Mouse (Mus musculus) lung, embryonic 14.5 days (tissue): Measurements from ENCODE around the gene Ptpro. TPM values are rescaled to one million over a fixed set of nuclear protein-coding genes. Genes with fewer than 3 reads are reported as not detected.

Source experiments
- ATAC-seq: fragments of 200-750 bp; cut with Nextera tagmentation; 2 replicates; pipeline ENCODE4 v1.8.0; 2017; ENCODE audit warnings: mild to moderate bottlenecking, moderate TSS enrichment, moderate library complexity; ENCODE audit not compliant: insufficient read depth
- DNase-seq: peaks from one replicate; pipeline ENCODE4 v3.0.0-alpha.2; 2015
- H3K27ac ChIP-seq: fragments of 300-500 bp; sonication (generic); 2 replicates; pipeline ENCODE4 v1.5.1; 2014; ENCODE audit warnings: low read depth, mild to moderate bottlenecking, moderate library complexity
- H3K27me3 ChIP-seq: fragments of 300-500 bp; sonication (generic); 2 replicates; pipeline ENCODE4 v1.6.1; 2014; ENCODE audit warnings: low read length, control low read depth; ENCODE audit not compliant: insufficient read depth
- H3K36me3 ChIP-seq: fragments of 300-500 bp; sonication (generic); 2 replicates; pipeline ENCODE4 v1.6.1; 2014; ENCODE audit warnings: control low read depth; ENCODE audit not compliant: insufficient read depth
- H3K4me1 ChIP-seq: fragments of 300-500 bp; sonication (generic); 2 replicates; pipeline ENCODE4 v1.6.1; 2014; ENCODE audit warnings: antibody characterized with exemption, control low read depth; ENCODE audit not compliant: insufficient read depth
- H3K4me2 ChIP-seq: fragments of 300-500 bp; sonication (generic); 2 replicates; pipeline ENCODE4 v1.6.1; 2014; ENCODE audit warnings: mild to moderate bottlenecking
- H3K4me3 ChIP-seq: fragments of 300-500 bp; sonication (generic); 2 replicates; pipeline ENCODE4 v1.5.1; 2014; ENCODE audit warnings: low read depth, low read length
- H3K9ac ChIP-seq: fragments of 300-500 bp; sonication (generic); 2 replicates; pipeline ENCODE4 v1.6.1; 2014
- H3K9me3 ChIP-seq: fragments of 300-500 bp; sonication (generic); 2 replicates; pipeline ENCODE4 v1.6.1; 2016; ENCODE audit warnings: low read depth, low read length, control low read depth
- CTCF ChIP-seq: IDR thresholded peaks from 2 replicates; pipeline ENCODE4 v1.5.1; 2016; ENCODE audit warnings: antibody characterized with exemption, low read depth
- WGBS: fragments of 180-500 bp; shearing (Covaris S2); extraction: QIAGEN DNeasy Blood & Tissue Kit; methylation state at CpG from one replicate; pipeline ENCODE4 v1.1.7; 2014; 5-methylcytosine and 5-hydroxymethylcytosine counted together
- polyA plus RNA-seq: library from polyadenylated mRNA; unstranded; fragments of >200 nt; fragmentation: Nextera tagmentation; extraction: Ambion mirVana; gene quantifications from 2 replicates; pipeline ENCODE4 v1.2.1, GENCODE M21; 2014

Ptpro gene
- polyA plus RNA-seq, 1 experiment from 2014 or later: 2.8 TPM

DNA sequence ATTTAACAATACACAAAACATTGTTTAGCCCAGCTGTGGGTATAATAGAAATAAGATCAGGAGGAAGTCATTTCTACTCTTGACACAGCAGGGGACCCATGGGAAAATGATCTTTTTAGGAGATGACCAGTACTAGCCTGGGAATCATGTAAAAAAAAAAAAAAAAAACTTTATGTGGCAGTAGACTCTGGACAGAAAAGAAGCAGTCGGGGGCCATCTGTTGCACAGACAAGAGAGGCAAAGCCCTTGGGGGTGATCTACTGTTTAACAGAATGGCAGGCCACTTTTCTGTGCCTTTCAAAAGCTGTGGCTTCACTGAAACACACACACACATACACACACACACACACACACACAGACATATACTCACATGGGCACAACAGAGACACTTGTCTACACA, 242.7 kb downstream of the Ptpro start:
- no peak for ATAC-seq
- Histone ChIP-seq H3K9me3 (no peaks in the 10 kb centered on the region), H3K4me2 (no peak overlapping the region), H3K36me3 (0 out of 2 replicates have a peak, but pooled peaks cover 2% of the 10 kb centered on the region), H3K9ac (no peak overlapping the region), H3K27me3 (no peaks in the 10 kb centered on the region), H3K27ac (no peak overlapping the region), H3K4me1 (no peaks in the 10 kb centered on the region), H3K4me3 (no peak overlapping the region)
- 79% methylated on average over 1 of the region's 1 CpGs for WGBS
- no peak for DNase-seq
- no peak for TF ChIP-seq CTCF

DNA sequence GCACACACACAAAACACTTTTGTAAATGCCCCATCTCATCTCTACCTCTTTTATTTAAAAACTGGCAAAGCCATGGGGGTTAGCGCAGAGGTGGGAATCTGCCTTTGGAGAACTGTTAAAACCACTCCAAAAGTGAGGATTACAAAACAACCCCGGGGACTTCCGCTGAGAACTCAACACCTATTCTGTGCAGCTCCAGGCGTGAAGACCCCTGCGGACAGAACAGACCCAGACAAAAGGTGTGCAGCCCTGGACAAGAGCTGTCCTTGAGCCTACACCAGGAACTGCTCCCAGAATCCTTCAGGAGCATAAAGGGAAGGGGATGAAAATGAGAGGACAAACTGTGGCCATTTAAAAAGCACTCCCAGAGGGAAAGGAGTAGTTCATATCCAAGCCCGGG, 243.1 kb downstream of the Ptpro start:
- H3K4me1 ChIP-seq: no peaks in the 10 kb centered on the region
- no peak for ATAC-seq
- H3K9me3 ChIP-seq: no peaks in the 10 kb centered on the region
- no peaks in the 10 kb centered on the region for H3K27me3 ChIP-seq
- DNase-seq: no peak
- 76% methylated on average over 6 of the region's 6 CpGs for WGBS
- no peak overlapping the region for H3K27ac ChIP-seq
- no peak overlapping the region for H3K4me2 ChIP-seq
- H3K9ac ChIP-seq: no peak overlapping the region
- 0 out of 2 replicates have a peak, but pooled peaks cover 2% of the 10 kb centered on the region for H3K36me3 ChIP-seq
- no peak overlapping the region for H3K4me3 ChIP-seq
- no peak for TF ChIP-seq CTCF

DNA sequence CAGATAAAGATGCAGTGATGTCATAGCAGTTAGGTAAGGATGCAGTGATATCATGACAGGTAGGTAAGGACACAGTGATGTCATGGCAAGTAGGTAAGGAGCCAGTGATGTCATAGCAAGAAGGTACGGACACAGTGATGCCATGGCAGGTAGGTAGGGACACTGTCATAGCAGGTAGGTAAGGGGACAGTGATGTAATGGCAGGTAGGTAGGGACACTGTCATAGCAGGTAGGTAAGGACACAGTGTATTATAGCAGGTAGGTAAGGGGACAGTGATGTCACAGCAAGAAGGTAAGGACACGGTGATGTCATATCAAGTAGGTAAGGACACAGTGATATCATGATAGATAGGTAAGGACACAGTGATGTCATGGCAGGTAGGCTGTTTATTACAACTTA, 244.4 kb downstream of the Ptpro start:
- WGBS: 93% methylated on average over 2 of the region's 2 CpGs
- Histone ChIP-seq H3K27ac (no peak overlapping the region), H3K4me3 (no peak overlapping the region), H3K9me3 (no peaks in the 10 kb centered on the region), H3K36me3 (0 out of 2 replicates have a peak, but pooled peaks cover 2% of the 10 kb centered on the region), H3K4me2 (no peak overlapping the region), H3K27me3 (no peaks in the 10 kb centered on the region), H3K9ac (no peak overlapping the region), H3K4me1 (no peaks in the 10 kb centered on the region)
- ATAC-seq (no peak), DNase-seq (no peak)
- TF ChIP-seq CTCF: no peak

DNA sequence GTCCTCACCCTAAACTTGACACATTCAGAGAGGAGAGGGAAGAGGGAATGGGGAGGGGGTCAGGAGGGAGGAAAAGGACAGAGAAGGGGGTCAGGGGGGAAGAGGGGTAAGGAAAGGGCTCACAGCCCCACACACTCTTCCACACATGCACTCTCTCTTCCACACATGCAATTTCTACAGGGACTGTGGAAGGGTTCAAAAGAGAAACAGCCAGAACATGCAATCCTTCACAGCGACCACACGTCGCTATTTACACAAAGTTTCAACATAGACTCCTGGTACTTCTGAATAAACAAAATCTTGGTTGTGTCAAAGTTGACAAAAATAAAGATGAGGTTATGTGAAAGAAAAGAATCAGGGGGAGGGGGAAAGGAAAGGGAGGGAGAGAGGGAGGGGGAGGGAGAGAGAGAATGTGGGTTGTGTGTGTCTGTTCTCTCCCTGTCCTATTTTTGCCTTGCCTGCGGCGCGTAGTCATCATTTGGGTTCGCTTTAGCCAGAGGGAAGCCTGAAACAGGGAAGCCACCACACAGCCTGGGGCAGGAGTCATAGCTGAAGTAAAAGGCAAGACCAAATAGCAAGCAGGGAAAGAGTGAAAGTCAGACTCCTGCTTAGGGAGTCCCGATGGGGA, 245.2 kb downstream of the Ptpro start:
- H3K36me3 ChIP-seq: 0 out of 2 replicates have a peak, but pooled peaks cover 2% of the 10 kb centered on the region
- no peak overlapping the region for H3K9ac ChIP-seq
- TF ChIP-seq CTCF: no peak
- no peaks in the 10 kb centered on the region for H3K27me3 ChIP-seq
- 77% methylated on average over 8 of the region's 8 CpGs for WGBS
- no peaks in the 10 kb centered on the region for H3K4me1 ChIP-seq
- H3K27ac ChIP-seq: no peak overlapping the region
- no peak overlapping the region for H3K4me2 ChIP-seq
- DNase-seq: no peak
- no peak; the same call in 1 of the 2 replicates for ATAC-seq
- no peaks in the 10 kb centered on the region for H3K9me3 ChIP-seq
- no peak overlapping the region for H3K4me3 ChIP-seq

DNA sequence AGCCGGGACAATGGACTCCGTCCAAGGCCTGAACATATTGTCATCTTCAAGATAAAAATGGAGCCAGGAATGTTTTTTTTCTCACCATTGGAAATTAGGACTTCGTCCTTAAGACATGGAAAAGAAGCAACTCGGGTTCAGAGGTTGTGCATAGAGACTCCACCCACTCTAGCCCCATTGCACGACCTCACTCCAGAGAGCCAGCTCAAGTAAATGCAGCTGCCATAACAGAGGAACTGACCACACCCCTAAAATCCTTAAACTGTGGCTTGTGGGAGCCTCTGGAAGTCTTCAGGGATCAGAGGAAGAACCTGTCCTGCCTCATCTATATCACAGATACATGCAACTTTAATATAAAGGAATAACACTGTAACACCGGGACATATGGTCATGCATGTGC, 246.7 kb downstream of the Ptpro start:
- H3K36me3 ChIP-seq: 0 out of 2 replicates have a peak, but pooled peaks cover 2% of the 10 kb centered on the region
- H3K4me1 ChIP-seq: no peaks in the 10 kb centered on the region

DNA sequence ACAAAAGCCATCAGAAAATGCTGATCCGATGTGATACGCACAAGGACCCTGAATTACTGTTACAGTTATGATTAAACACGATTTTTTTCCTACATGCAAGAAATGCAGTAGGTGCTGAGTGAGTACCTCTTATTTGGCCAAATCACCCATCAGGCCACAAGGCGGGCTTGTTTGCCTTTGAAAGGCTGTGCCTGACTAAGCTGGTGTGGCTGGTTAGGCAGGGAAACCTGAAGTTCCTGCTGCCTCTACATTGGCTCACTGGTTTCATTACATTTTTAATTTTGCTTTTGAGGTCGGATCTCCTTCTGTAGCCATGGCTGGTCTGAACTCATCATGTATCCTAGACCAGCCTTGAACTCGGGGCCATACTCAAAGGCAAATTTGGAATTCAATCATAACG, 250.9 kb downstream of the Ptpro start:
- Histone ChIP-seq H3K4me1 (no peaks in the 10 kb centered on the region), H3K4me2 (no peak overlapping the region), H3K36me3 (0 out of 2 replicates have a peak, but pooled peaks cover 2% of the 10 kb centered on the region), H3K27me3 (no peaks in the 10 kb centered on the region), H3K4me3 (no peak overlapping the region), H3K9me3 (no peaks in the 10 kb centered on the region), H3K27ac (no peak overlapping the region), H3K9ac (no peak overlapping the region)
- no peak for DNase-seq
- 0 out of 2 replicates have a peak, but pooled peaks have one; percentile 4 for TF ChIP-seq CTCF
- no peak for ATAC-seq
- 78% methylated on average over 7 of the region's 7 CpGs for WGBS

More for the DNA sequence above, 246.7 kb downstream of the Ptpro start:
- H3K4me3 ChIP-seq: no peak overlapping the region
- no peaks in the 10 kb centered on the region for H3K9me3 ChIP-seq
- H3K27ac ChIP-seq: no peak overlapping the region
- H3K27me3 ChIP-seq: no peaks in the 10 kb centered on the region
- ATAC-seq (no peak), DNase-seq (no peak)
- H3K4me2 ChIP-seq: no peak overlapping the region
- no peak overlapping the region for H3K9ac ChIP-seq
- no peak for TF ChIP-seq CTCF
- 68% methylated on average over 6 of the region's 6 CpGs for WGBS

DNA sequence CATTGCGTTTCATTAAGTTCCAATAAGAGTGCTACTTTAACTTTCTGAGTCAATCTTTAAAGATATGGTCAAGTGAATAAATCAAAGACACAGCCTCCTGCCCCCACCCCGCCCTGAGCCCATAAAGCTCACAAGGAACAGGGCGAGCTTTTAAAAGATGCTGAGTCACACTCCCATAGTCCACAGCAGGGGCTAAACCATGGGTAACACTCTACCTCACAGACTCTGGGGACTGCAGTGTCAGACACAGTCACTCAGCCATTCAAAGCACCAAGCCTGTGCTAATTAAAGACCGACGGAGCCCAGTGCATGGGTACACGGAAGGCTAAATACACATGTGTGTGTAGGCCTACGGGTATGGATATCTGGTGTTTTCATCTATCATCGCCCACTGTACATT, 251.3 kb downstream of the Ptpro start:
- no peak for TF ChIP-seq CTCF
- Histone ChIP-seq H3K9ac (no peak overlapping the region), H3K4me1 (no peaks in the 10 kb centered on the region), H3K4me3 (no peak overlapping the region), H3K4me2 (no peak overlapping the region), H3K36me3 (0 out of 2 replicates have a peak, but pooled peaks cover 2% of the 10 kb centered on the region), H3K27ac (no peak overlapping the region), H3K9me3 (no peaks in the 10 kb centered on the region), H3K27me3 (no peaks in the 10 kb centered on the region)
- ATAC-seq (no peak), DNase-seq (no peak)
- 87% methylated on average over 8 of the region's 8 CpGs for WGBS
